Mouse (Mus musculus): ENCODE results near the gene Sptbn1. TPM values are rescaled to one million over a fixed set of nuclear protein-coding genes. Genes with fewer than 3 reads are reported as not detected.
A peak's percentile ranks its signal among the peaks of the same experiment; 100 is the strongest.

The Sptbn1 gene
- polyA plus RNA-seq, 1 experiment from 2014 or later = 185 TPM

DNA sequence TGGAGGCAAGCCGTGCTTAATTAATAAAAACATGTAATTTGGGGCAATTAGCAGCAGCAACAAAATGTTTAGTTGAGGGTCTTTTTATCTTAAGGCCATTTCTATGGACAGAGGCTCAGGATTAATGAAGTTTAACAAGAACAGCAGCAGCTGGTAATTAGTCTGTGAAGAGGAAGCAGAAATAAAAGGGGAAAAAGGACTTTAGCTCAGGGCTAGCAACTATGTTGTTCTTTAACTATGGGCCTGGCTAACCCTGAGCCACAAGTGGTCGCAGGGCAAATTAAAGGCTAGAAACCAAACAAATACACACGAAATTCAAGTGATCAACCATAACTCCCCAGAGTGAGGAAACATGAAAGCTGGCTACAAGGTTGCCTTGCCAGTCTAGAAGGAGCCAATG is 91.9 kb downstream of the Sptbn1 start:
- Histone ChIP-seq H3K9ac (ENCODE audit: low read depth, low read length) (no peak overlapping the region), H3K27me3 (ENCODE audit: control insufficient read depth, insufficient read depth, low read depth, low read length) (no peaks in the 10 kb centered on the region), H3K9me3 (replicated peaks; ENCODE audit: control insufficient read depth, low read length, poor library complexity, severe bottlenecking) (no peaks in the 10 kb centered on the region), H3K4me1 (ENCODE audit: control insufficient read depth, insufficient read depth, low read length) (peaks cover 5% of the 10 kb centered on the region; the same call in 1 of the 2 replicates), H3K4me2 (ENCODE audit: low read length) (no peak overlapping the region), H3K36me3 (ENCODE audit: control insufficient read depth, insufficient read depth, low read length) (no peaks in the 10 kb centered on the region), H3K4me3 (ENCODE audit: low read depth, low read length) (no peak overlapping the region), H3K27ac (ENCODE audit: low read length) (no peak overlapping the region)
- no peak for ATAC-seq
- 54% methylated on average over 3 of the region's 3 CpGs for WGBS

DNA sequence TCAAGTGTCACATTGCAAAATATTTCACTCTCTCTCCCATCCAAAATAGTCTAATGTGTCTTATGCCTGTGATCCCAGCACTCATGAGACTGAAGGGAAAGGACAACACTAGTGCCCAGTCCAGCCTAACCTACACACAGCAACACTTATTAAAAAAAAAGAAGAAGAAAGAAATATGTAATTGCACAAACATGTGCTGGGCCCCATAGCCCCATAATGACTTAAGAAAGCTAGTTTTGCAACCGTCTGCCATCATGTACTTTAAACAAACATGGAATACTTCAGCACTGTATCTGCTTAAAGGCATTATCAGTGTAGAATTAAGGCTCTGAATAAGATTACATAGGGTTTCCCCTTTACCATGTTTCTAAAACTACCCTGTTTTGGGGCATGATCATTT is 92.4 kb downstream of the Sptbn1 start:
- Histone ChIP-seq H3K4me3 (ENCODE audit: low read depth, low read length) (no peak overlapping the region), H3K4me2 (ENCODE audit: low read length) (no peak overlapping the region), H3K4me1 (ENCODE audit: control insufficient read depth, insufficient read depth, low read length) (peaks cover 5% of the 10 kb centered on the region; the same call in 1 of the 2 replicates), H3K36me3 (ENCODE audit: control insufficient read depth, insufficient read depth, low read length) (no peaks in the 10 kb centered on the region), H3K9ac (ENCODE audit: low read depth, low read length) (no peak overlapping the region), H3K27me3 (ENCODE audit: control insufficient read depth, insufficient read depth, low read depth, low read length) (no peaks in the 10 kb centered on the region), H3K9me3 (replicated peaks; ENCODE audit: control insufficient read depth, low read length, poor library complexity, severe bottlenecking) (no peaks in the 10 kb centered on the region), H3K27ac (ENCODE audit: low read length) (no peak overlapping the region)
- WGBS = 77% methylated on average over 1 of the region's 1 CpGs
- ATAC-seq = no peak

DNA sequence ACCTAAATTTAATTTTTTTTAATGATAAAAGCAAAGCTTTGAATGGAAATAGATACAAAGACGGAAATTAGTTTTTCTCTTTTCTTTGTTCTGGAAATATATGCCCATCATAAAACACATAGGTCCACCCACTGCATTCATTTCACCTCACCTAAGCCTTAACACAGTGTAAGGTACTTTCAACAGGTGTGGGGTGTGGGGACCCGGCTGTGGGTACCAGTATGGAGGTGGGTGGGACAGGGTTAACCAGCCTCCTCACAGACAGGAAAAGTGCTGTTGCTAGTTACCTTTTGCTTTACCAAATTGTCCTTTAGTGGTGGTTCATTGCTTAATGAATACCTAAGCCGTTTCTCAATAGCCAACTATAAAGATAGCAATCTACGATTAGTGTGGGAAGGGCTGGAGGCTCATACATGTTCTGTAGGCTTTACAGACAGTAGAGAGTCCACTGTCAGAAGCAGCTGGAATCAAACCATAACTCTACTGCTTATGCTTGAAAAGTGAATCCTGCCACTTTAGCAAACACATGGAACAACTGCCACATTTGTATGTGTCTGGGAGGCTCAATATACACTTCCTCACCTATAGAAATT is 96.3 kb downstream of the Sptbn1 start:
- Histone ChIP-seq H3K27ac (ENCODE audit: low read length) (no peak overlapping the region), H3K9me3 (replicated peaks; ENCODE audit: control insufficient read depth, low read length, poor library complexity, severe bottlenecking) (no peaks in the 10 kb centered on the region), H3K27me3 (ENCODE audit: control insufficient read depth, insufficient read depth, low read depth, low read length) (no peaks in the 10 kb centered on the region), H3K36me3 (ENCODE audit: control insufficient read depth, insufficient read depth, low read length) (no peaks in the 10 kb centered on the region), H3K4me1 (ENCODE audit: control insufficient read depth, insufficient read depth, low read length) (no peaks in the 10 kb centered on the region), H3K9ac (ENCODE audit: low read depth, low read length) (no peak overlapping the region), H3K4me2 (ENCODE audit: low read length) (no peak overlapping the region), H3K4me3 (ENCODE audit: low read depth, low read length) (no peak overlapping the region)
- WGBS = 94% methylated on average over 4 of the region's 4 CpGs
- no peak for ATAC-seq

DNA sequence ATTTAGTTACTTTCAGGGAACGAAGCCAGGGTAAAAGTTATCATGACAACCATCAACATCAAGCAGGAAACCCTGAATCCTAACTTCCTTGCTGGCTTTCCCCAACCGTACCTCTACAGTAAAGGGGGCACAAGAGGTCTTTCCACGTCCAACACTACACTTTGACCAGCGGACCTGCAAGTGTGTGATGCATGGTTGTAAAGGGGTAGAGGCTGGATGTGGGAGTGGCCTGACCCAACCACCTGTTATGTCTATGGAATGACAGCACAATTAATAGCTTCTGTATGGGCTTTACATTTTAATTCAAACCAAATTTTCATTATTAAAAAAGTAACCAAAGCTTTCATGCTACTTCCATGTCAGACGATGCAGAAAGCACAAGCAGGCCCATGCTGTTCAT is 96.8 kb downstream of the Sptbn1 start:
- no peak overlapping the region for H3K4me2 ChIP-seq (ENCODE audit: low read length)
- no peaks in the 10 kb centered on the region for H3K27me3 ChIP-seq (ENCODE audit: control insufficient read depth, insufficient read depth, low read depth, low read length)
- H3K9ac ChIP-seq (ENCODE audit: low read depth, low read length) = no peak overlapping the region
- no peak for ATAC-seq
- 93% methylated on average over 5 of the region's 5 CpGs for WGBS
- H3K27ac ChIP-seq (ENCODE audit: low read length) = no peak overlapping the region
- H3K4me3 ChIP-seq (ENCODE audit: low read depth, low read length) = no peak overlapping the region
- no peaks in the 10 kb centered on the region for H3K9me3 ChIP-seq (replicated peaks; ENCODE audit: control insufficient read depth, low read length, poor library complexity, severe bottlenecking)
- H3K36me3 ChIP-seq (ENCODE audit: control insufficient read depth, insufficient read depth, low read length) = no peaks in the 10 kb centered on the region
- peaks cover 5% of the 10 kb centered on the region for H3K4me1 ChIP-seq (ENCODE audit: control insufficient read depth, insufficient read depth, low read length)

DNA sequence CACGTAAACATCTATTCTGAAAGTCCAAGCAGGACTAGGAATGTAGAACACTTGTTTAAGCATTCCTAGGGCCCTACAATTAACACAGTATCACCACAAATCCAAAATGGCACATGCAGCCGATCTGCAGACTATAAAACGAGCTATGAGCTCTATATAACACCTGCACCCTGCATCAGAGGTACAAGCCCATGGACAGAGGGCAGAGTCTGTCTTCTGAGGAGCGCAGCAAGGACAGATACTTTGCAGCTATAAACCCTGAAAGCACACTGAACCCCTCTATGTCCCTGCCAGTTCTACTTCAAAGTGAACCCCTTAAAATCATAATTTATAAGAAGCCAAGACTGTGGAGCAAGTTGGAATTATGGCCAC is 101.4 kb downstream of the Sptbn1 start:
- WGBS = 79% methylated on average over 4 of the region's 4 CpGs
- no peak overlapping the region for H3K9ac ChIP-seq (ENCODE audit: low read depth, low read length)
- no peaks in the 10 kb centered on the region for H3K9me3 ChIP-seq (replicated peaks; ENCODE audit: control insufficient read depth, low read length, poor library complexity, severe bottlenecking)
- no peaks in the 10 kb centered on the region for H3K27me3 ChIP-seq (ENCODE audit: control insufficient read depth, insufficient read depth, low read depth, low read length)
- peaks cover 13% of the 10 kb centered on the region for H3K4me1 ChIP-seq (ENCODE audit: control insufficient read depth, insufficient read depth, low read length)
- H3K27ac ChIP-seq (ENCODE audit: low read length) = no peak overlapping the region; the same call in 1 of the 2 replicates
- H3K4me3 ChIP-seq (ENCODE audit: low read depth, low read length) = no peak overlapping the region
- ATAC-seq = no peak
- H3K36me3 ChIP-seq (ENCODE audit: control insufficient read depth, insufficient read depth, low read length) = no peaks in the 10 kb centered on the region
- no peak overlapping the region for H3K4me2 ChIP-seq (ENCODE audit: low read length)

DNA sequence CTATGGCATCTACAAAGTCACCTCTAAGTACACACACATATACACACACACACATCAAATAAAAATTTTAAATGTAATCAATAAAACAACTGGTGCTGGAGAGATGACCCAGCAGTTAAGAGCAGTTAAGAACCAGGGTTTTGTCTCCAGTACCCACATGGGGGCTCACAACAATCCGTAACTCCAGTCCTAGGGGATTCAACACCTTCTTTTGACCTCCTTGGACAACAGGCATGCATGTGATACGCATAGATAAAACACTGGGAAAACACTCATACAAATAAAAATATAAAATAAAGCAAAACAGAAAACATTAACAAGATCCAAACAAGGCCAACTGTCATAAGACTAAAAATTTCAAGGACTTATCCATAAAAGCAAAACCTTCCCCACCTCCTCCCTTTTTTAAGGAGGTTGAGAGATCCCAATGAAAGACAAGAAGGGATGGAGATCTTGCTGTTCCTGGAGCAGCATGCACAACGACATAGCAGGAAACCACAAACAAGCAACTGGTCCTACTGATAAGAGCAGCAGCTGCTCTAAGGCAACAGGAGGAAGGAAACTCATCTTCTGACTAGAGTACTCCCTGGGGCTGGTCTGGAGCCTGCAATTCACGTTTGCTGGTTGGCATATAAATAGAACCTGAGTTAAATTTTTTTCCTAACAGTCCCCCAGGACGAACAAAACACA is 102.0 kb downstream of the Sptbn1 start:
- WGBS = 62% methylated on average over 5 of the region's 5 CpGs
- 0 out of 2 replicates have a peak overlapping the region, but pooled peaks have one; percentile 15 for H3K27ac ChIP-seq (ENCODE audit: low read length)
- no peak overlapping the region for H3K4me3 ChIP-seq (ENCODE audit: low read depth, low read length)
- peaks cover 19% of the 10 kb centered on the region for H3K4me1 ChIP-seq (ENCODE audit: control insufficient read depth, insufficient read depth, low read length)
- H3K36me3 ChIP-seq (ENCODE audit: control insufficient read depth, insufficient read depth, low read length) = no peaks in the 10 kb centered on the region
- no peaks in the 10 kb centered on the region for H3K27me3 ChIP-seq (ENCODE audit: control insufficient read depth, insufficient read depth, low read depth, low read length)
- no peak overlapping the region for H3K9ac ChIP-seq (ENCODE audit: low read depth, low read length)
- no peak for ATAC-seq
- H3K4me2 ChIP-seq (ENCODE audit: low read length) = no peak overlapping the region
- no peaks in the 10 kb centered on the region for H3K9me3 ChIP-seq (replicated peaks; ENCODE audit: control insufficient read depth, low read length, poor library complexity, severe bottlenecking)

DNA sequence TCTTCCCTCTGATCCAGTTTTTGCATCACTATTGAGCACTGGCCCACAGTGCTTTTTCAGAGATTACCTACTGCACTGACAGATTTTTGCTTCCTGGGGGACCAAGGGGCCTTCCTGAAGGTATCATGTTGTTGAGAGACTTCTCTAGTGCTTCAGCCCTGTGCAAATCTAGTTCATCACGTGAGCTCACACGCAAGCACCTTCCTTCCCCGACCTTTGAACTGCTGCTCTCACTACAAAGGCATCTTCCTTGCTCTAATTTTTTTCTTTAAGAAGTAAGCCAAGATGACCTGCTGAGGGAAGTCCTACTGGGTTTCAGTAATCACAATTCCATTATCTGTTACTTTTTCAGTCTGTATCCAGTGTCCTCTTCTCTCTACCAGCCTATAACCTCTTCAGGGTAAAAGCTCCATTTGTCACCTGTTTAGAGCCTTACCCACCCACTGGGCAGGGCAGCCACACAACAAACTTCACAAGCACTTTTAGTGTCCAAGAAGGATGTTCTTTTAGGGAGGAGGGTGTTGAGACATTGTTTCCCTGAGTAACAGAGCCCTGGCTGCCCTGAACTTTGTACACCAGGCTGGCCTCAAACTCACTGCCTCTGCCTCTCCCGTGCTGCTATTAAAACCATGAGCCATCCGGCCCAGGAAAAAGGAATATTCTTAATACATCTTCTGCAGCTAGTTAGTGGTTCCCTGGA is 103.3 kb downstream of the Sptbn1 start:
- no peak for ATAC-seq
- WGBS = 64% methylated on average over 5 of the region's 5 CpGs
- Histone ChIP-seq H3K27me3 (ENCODE audit: control insufficient read depth, insufficient read depth, low read depth, low read length) (no peaks in the 10 kb centered on the region), H3K4me1 (ENCODE audit: control insufficient read depth, insufficient read depth, low read length) (peaks cover 21% of the 10 kb centered on the region), H3K4me3 (ENCODE audit: low read depth, low read length) (no peak overlapping the region), H3K36me3 (ENCODE audit: control insufficient read depth, insufficient read depth, low read length) (no peaks in the 10 kb centered on the region), H3K4me2 (ENCODE audit: low read length) (no peak overlapping the region), H3K27ac (ENCODE audit: low read length) (no peak overlapping the region), H3K9ac (ENCODE audit: low read depth, low read length) (no peak overlapping the region), H3K9me3 (replicated peaks; ENCODE audit: control insufficient read depth, low read length, poor library complexity, severe bottlenecking) (no peaks in the 10 kb centered on the region)

DNA sequence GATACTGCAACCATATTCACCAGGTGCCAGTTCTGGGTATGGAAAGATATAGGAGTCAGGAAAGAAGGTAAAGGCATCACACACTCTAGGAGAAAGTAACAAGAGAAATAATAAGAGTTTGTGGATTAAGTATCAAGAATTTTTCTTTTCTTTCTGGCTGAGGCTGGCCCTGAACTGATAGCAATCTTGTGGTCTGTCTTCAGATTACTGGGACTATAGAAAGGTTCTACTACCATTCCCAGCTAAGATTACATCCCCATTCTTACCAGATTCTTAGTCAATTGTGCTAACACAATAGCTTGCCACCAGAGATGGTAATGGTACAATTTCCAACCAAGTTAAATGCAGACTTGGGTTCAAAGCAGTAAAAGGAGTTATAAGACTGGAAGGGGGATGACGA is 104.1 kb downstream of the Sptbn1 start:
- Histone ChIP-seq H3K27ac (ENCODE audit: low read length) (no peak overlapping the region), H3K4me1 (ENCODE audit: control insufficient read depth, insufficient read depth, low read length) (peaks cover 22% of the 10 kb centered on the region), H3K9me3 (replicated peaks; ENCODE audit: control insufficient read depth, low read length, poor library complexity, severe bottlenecking) (no peaks in the 10 kb centered on the region), H3K27me3 (ENCODE audit: control insufficient read depth, insufficient read depth, low read depth, low read length) (no peaks in the 10 kb centered on the region), H3K36me3 (ENCODE audit: control insufficient read depth, insufficient read depth, low read length) (no peaks in the 10 kb centered on the region), H3K4me3 (ENCODE audit: low read depth, low read length) (no peak overlapping the region), H3K4me2 (ENCODE audit: low read length) (no peak overlapping the region), H3K9ac (ENCODE audit: low read depth, low read length) (no peak overlapping the region)
- 69% methylated on average over 1 of the region's 1 CpGs for WGBS
- ATAC-seq = no peak

DNA sequence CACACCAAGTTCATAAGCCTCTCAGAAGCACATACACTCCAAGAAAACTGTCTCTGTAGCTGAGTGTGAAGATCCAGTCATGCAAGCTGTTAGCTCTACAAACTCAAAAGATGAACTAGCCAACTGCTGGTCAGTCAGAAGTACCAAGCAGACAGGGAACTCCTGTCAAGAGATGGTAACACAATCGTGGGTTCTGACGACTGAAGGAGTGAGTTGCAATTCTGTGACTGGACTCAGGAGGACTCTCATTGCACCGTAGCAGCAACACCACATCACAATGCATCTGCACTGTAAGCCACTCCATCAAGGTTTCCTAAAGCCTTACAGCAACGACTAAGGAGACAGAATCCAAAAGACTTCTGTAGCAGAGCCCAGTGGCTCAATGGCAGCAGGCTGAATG is 104.9 kb downstream of the Sptbn1 start:
- Histone ChIP-seq H3K27ac (ENCODE audit: low read length) (no peak overlapping the region), H3K4me3 (ENCODE audit: low read depth, low read length) (no peak overlapping the region), H3K9ac (ENCODE audit: low read depth, low read length) (no peak overlapping the region), H3K36me3 (ENCODE audit: control insufficient read depth, insufficient read depth, low read length) (no peaks in the 10 kb centered on the region), H3K4me1 (ENCODE audit: control insufficient read depth, insufficient read depth, low read length) (peaks cover 22% of the 10 kb centered on the region), H3K9me3 (replicated peaks; ENCODE audit: control insufficient read depth, low read length, poor library complexity, severe bottlenecking) (no peaks in the 10 kb centered on the region), H3K27me3 (ENCODE audit: control insufficient read depth, insufficient read depth, low read depth, low read length) (no peaks in the 10 kb centered on the region), H3K4me2 (ENCODE audit: low read length) (no peak overlapping the region)
- no peak for ATAC-seq
- 89% methylated on average over 4 of the region's 4 CpGs for WGBS

Measured in midbrain, embryonic 16.5 days (tissue).